Mouse (Mus musculus) thymus, adult 2 months (tissue): ENCODE results near the gene Ak7. TPM values are rescaled to one million over a fixed set of nuclear protein-coding genes. Genes with fewer than 3 reads are reported as not detected.

Experiments
- DNase-seq: peaks from one replicate; pipeline ENCODE4 v3.0.0; 2021
- H3K27ac ChIP-seq: fragments of 200-500 bp; 2 replicates; pipeline ENCODE4 v1.5.1; 2012; ENCODE audit warnings: low read length, control low read depth; ENCODE audit not compliant: control insufficient read depth, insufficient read depth
- H3K27me3 ChIP-seq: fragments of 200-500 bp; 2 replicates; pipeline ENCODE4 v1.6.1; 2012; ENCODE audit warnings: mild to moderate bottlenecking, low read length, moderate library complexity, mixed read lengths; ENCODE audit not compliant: control insufficient read depth, insufficient read depth
- H3K36me3 ChIP-seq: fragments of 200-500 bp; 2 replicates; pipeline ENCODE4 v1.6.1; 2012; ENCODE audit warnings: mild to moderate bottlenecking, low read length, moderate library complexity; ENCODE audit not compliant: control insufficient read depth, insufficient read depth
- H3K4me1 ChIP-seq: fragments of 200-500 bp; replicated peaks from 2 replicates; pipeline ENCODE4 v1.6.1; 2012; ENCODE audit warnings: low read length; ENCODE audit not compliant: control insufficient read depth, insufficient read depth
- H3K4me3 ChIP-seq: fragments of 200-500 bp; 2 replicates; pipeline ENCODE4 v1.5.1; 2012; ENCODE audit warnings: mild to moderate bottlenecking, low read length, control low read depth, moderate library complexity; ENCODE audit not compliant: control insufficient read depth, insufficient read depth
- CTCF ChIP-seq: fragments of 200-500 bp; IDR thresholded peaks from 2 replicates; pipeline ENCODE4 v1.5.1; 2012; ENCODE audit warnings: mild to moderate bottlenecking, control low read depth, low read length, moderate library complexity, borderline replicate concordance; ENCODE audit not compliant: control insufficient read depth, poor library complexity, insufficient read depth; ENCODE audit errors: extremely low read depth
- POLR2A ChIP-seq: fragments of 200-500 bp; IDR thresholded peaks from 2 replicates; pipeline ENCODE4 v1.6.1; 2012; ENCODE audit warnings: mild to moderate bottlenecking, low read length, control low read depth, moderate library complexity; ENCODE audit not compliant: control insufficient read depth, poor library complexity, insufficient read depth; ENCODE audit errors: extremely low read depth
- WGBS: fragments of 180-500 bp; shearing (Covaris S2); methylation state at CpG from one replicate; pipeline ENCODE4 v1.1.7; 2018; 5-methylcytosine and 5-hydroxymethylcytosine counted together
- polyA plus RNA-seq: library from polyadenylated mRNA; depleted of rRNA; stranded (reverse); fragments of >200 nt; gene quantifications from 2 replicates; pipeline ENCODE4 v1.2.3, GENCODE M21; 2012

Gene Ak7
- polyA plus RNA-seq, 1 experiment = 0.20 TPM

GRCm38 (mm10) chr12:105787626-105788025 lies 81.8 kb downstream of the Ak7 start:
- Histone ChIP-seq H3K4me1 (peaks cover 7% of the 10 kb centered on the region), H3K36me3 (no peaks in the 10 kb centered on the region), H3K27me3 (no peaks in the 10 kb centered on the region), H3K27ac (no peak overlapping the region), H3K4me3 (no peak overlapping the region)
- DNase-seq = no peak
- TF ChIP-seq POLR2A (no peak), CTCF (no peak)
- 96% methylated on average over 2 of the region's 2 CpGs for WGBS

GRCm38 (mm10) chr12:105789885-105790284 lies 84.1 kb downstream of the Ak7 start:
- peaks cover 4% of the 10 kb centered on the region for H3K4me1 ChIP-seq
- no peaks in the 10 kb centered on the region; the same call in 1 of the 2 replicates for H3K36me3 ChIP-seq
- DNase-seq = no peak
- no peak overlapping the region for H3K4me3 ChIP-seq
- H3K27me3 ChIP-seq = no peaks in the 10 kb centered on the region
- H3K27ac ChIP-seq = no peak overlapping the region
- WGBS = 89% methylated on average over 6 of the region's 6 CpGs
- TF ChIP-seq POLR2A = no peak
- TF ChIP-seq CTCF = no peak

GRCm38 (mm10) chr12:105794896-105795295 lies 89.1 kb downstream of the Ak7 start:
- H3K36me3 ChIP-seq = peaks cover 5% of the 10 kb centered on the region
- H3K27ac ChIP-seq = no peak overlapping the region
- H3K27me3 ChIP-seq = no peaks in the 10 kb centered on the region
- no peak overlapping the region for H3K4me3 ChIP-seq
- TF ChIP-seq CTCF = no peak
- TF ChIP-seq POLR2A = no peak
- no peak for DNase-seq
- 86% methylated on average over 2 of the region's 2 CpGs for WGBS
- H3K4me1 ChIP-seq = no peaks in the 10 kb centered on the region

GRCm38 (mm10) chr12:105798001-105798400 lies 92.2 kb downstream of the Ak7 start:
- no peak overlapping the region for H3K27ac ChIP-seq
- H3K4me3 ChIP-seq = no peak overlapping the region
- TF ChIP-seq POLR2A (no peak), CTCF (no peak)
- peaks cover 16% of the 10 kb centered on the region for H3K36me3 ChIP-seq
- no peaks in the 10 kb centered on the region for H3K27me3 ChIP-seq
- no peaks in the 10 kb centered on the region for H3K4me1 ChIP-seq
- DNase-seq = no peak

GRCm38 (mm10) chr12:105805790-105806189 lies 100.0 kb downstream of the Ak7 start:
- no peak overlapping the region for H3K27ac ChIP-seq
- no peaks in the 10 kb centered on the region for H3K27me3 ChIP-seq
- no peak for DNase-seq
- peaks cover 62% of the 10 kb centered on the region for H3K36me3 ChIP-seq
- 94% methylated on average over 3 of the region's 3 CpGs for WGBS
- TF ChIP-seq CTCF (no peak), POLR2A (no peak)
- H3K4me1 ChIP-seq = no peaks in the 10 kb centered on the region
- H3K4me3 ChIP-seq = no peak overlapping the region

- Histone ChIP-seq H3K36me3 (peaks cover 63% of the 10 kb centered on the region), H3K27me3 (no peaks in the 10 kb centered on the region), H3K27ac (no peak overlapping the region), H3K4me1 (no peaks in the 10 kb centered on the region), H3K4me3 (no peak overlapping the region)
- DNase-seq = no peak
- TF ChIP-seq POLR2A (no peak), CTCF (no peak)
- WGBS = 96% methylated on average over 3 of the region's 3 CpGs
Measured at GRCm38 (mm10) chr12:105806205-105806604, 100.4 kb downstream of the Ak7 start.

GRCm38 (mm10) chr12:105807416-105807815 lies 101.6 kb downstream of the Ak7 start:
- Histone ChIP-seq H3K4me3 (no peak overlapping the region), H3K27ac (no peak overlapping the region), H3K4me1 (no peaks in the 10 kb centered on the region), H3K36me3 (peaks cover 75% of the 10 kb centered on the region), H3K27me3 (no peaks in the 10 kb centered on the region)
- 95% methylated on average over 7 of the region's 7 CpGs for WGBS
- DNase-seq = no peak
- TF ChIP-seq POLR2A (no peak), CTCF (no peak)
